In genomic region chr13:74770480-74770879, GRCm38 (mm10) we compare ENCODE assay signal across 7 mouse cellular contexts. TPM values are rescaled to one million over a fixed set of nuclear protein-coding genes. Genes with fewer than 3 reads are reported as not detected.
DNase-seq lines count a peak whose midpoint lies in the region; ATAC-seq lines count a peak whose summit lies in the region.

No protein-coding gene starts in this region.

- peak overlapping the region; percentile 71 for H3K4me2 ChIP-seq in intestine, embryonic 16.5 days (ENCODE audit: low read depth, low read length)
- H3K4me2 ChIP-seq in midbrain, embryonic 11.5 days: peak overlapping the region; percentile 64

- peak overlapping the region; percentile 70 for H3K9ac ChIP-seq in intestine, embryonic 16.5 days (ENCODE audit: low read depth, low read length)
- H3K9ac ChIP-seq in midbrain, embryonic 11.5 days (ENCODE audit: low read length): peak overlapping the region; percentile 59

- H3K4me3 ChIP-seq in intestine, embryonic 16.5 days (ENCODE audit: low read length): peak overlapping the region; percentile 56
- H3K4me3 ChIP-seq in midbrain, embryonic 11.5 days (ENCODE audit: low read depth, low read length): peak overlapping the region; percentile 40

- peak; percentile 100 for ATAC-seq in intestine, embryonic 16.5 days
- peak; percentile 98 for ATAC-seq in midbrain, embryonic 11.5 days (ENCODE audit: low FRiP score)

- under 1% methylated on average over 21 of the region's 21 CpGs for WGBS in intestine, embryonic 16.5 days
- under 1% methylated on average over 21 of the region's 21 CpGs for WGBS in midbrain, embryonic 11.5 days

- intact Hi-C loops in left cerebral cortex, postnatal 36 days (cut with DNase I): no loop called here

- no peaks in the 10 kb centered on the region for H3K27me3 ChIP-seq in intestine, embryonic 16.5 days (replicated peaks; ENCODE audit: control insufficient read depth, insufficient read depth, low read length)
- H3K27me3 ChIP-seq in midbrain, embryonic 11.5 days (ENCODE audit: control insufficient read depth, insufficient read depth, low read length): no peaks in the 10 kb centered on the region

- peak overlapping the region; percentile 89 for H3K27ac ChIP-seq in intestine, embryonic 16.5 days (ENCODE audit: low read length)
- H3K27ac ChIP-seq in midbrain, embryonic 11.5 days (ENCODE audit: low read depth, low read length): no peak overlapping the region

- DNase-seq in adrenal gland, adult 8-10 months: peak; percentile 92
- peak; percentile 90 for DNase-seq in embryo, embryonic 9.5 days (ENCODE audit: extremely low spot score)
- peak; percentile 78 to 90 for DNase-seq in gastrocnemius, postnatal 4 days (ENCODE audit: low spot score in 2 of 2)
- peak; percentile 46 to 60 for DNase-seq in left cerebral cortex, postnatal 36 days (ENCODE audit: low spot score in 2 of 2)
- peak; percentile 96 for DNase-seq in midbrain, embryonic 11.5 days (ENCODE audit: low spot score, missing footprints)
- DNase-seq in skeletal muscle tissue, adult 2 months (ENCODE audit: low read depth, low spot score): peak; percentile 93

- H3K4me1 ChIP-seq in intestine, embryonic 16.5 days (ENCODE audit: control insufficient read depth, insufficient read depth, low read length): no peaks in the 10 kb centered on the region
- no peaks in the 10 kb centered on the region for H3K4me1 ChIP-seq in midbrain, embryonic 11.5 days (ENCODE audit: control insufficient read depth, insufficient read depth, low read length)

- H3K9me3 ChIP-seq in intestine, embryonic 16.5 days (ENCODE audit: control insufficient read depth, low read length): no peaks in the 10 kb centered on the region
- no peaks in the 10 kb centered on the region for H3K9me3 ChIP-seq in midbrain, embryonic 11.5 days (ENCODE audit: control insufficient read depth, low read length)

- H3K36me3 ChIP-seq in intestine, embryonic 16.5 days (ENCODE audit: control insufficient read depth, insufficient read depth, low read length): no peaks in the 10 kb centered on the region
- H3K36me3 ChIP-seq in midbrain, embryonic 11.5 days (ENCODE audit: control insufficient read depth, insufficient read depth, low read length): no peaks in the 10 kb centered on the region

RNA-seq across cellular contexts. Expression of gene Cast, which starts 38.1 kb away (rescaled TPM):
- 10 to 100 TPM; 66.7 to 86.2 (median 75.7) TPM for total RNA-seq in adrenal gland, adult 8-10 months (2022)
- total RNA-seq in gastrocnemius, postnatal 4 days (2021): 100 to 1,000 TPM in 1 of 2 experiments, 10 to 100 TPM in 1; 85.8 to 101 TPM
- polyA plus RNA-seq in intestine, embryonic 16.5 days (2015; fragmentation: Nextera tagmentation; extraction: Ambion mirVana): 29.5 and 30.7 TPM in 2 replicates
- total RNA-seq in left cerebral cortex, postnatal 36 days (2021): 1 to 10 TPM; 6.3 to 9.2 TPM
- 16.5 and 18.3 TPM in 2 replicates for polyA plus RNA-seq in midbrain, embryonic 11.5 days (2014; fragmentation: Nextera tagmentation; extraction: Ambion mirVana)

Comparison
In these comparisons a context has a peak if more than half of its experiments do, and no peak if none do; other contexts are left out.
1. RNA of gene Cast, which starts 38.1 kb away (total RNA-seq): 85.8 to 101 TPM in gastrocnemius, postnatal 4 days and 66.7 to 86.2 TPM in adrenal gland, adult 8-10 months; 6.3 to 9.2 TPM in left cerebral cortex, postnatal 36 days; every median in the first group is over 4 times any median in the second.
2. Peak in every context shown above with its lines, with median percentiles within 50 percentile points of each other: DNase-seq.